Mouse (Mus musculus) adrenal gland, postnatal 10 days (tissue): ENCODE data around the gene Ano8. TPM values are rescaled to one million over a fixed set of nuclear protein-coding genes. Genes with fewer than 3 reads are reported as not detected.
"Not testable (repeated sequence)": the region's sequence is repeated elsewhere in the genome, so short reads cannot be mapped to it uniquely, and the experiment has no call there.

ENCODE experiments used
- DNase-seq: peaks from one replicate; pipeline ENCODE4 v3.0.0; 2021; ENCODE audit warnings: mixed read lengths
- total RNA-seq, 2 experiments: library from RNA; stranded (reverse); gene quantifications; 2 replicates each; pipeline ENCODE4 v1.2.3; 2021

Gene Ano8
- total RNA-seq, 2 experiments from 2014 or later: 14.1 to 21.4 TPM

GRCm38 (mm10) chr8:71437041-71437440 is 48.7 kb downstream of the Ano8 start:
- no peak for DNase-seq

GRCm38 (mm10) chr8:71432935-71433334 is 52.8 kb downstream of the Ano8 start:
- not testable (repeated sequence) for DNase-seq

Other genes with a start within 250 kb of the Ano8 start
- gene Myo9b, start 213.2 kb downstream of the Ano8 start, total RNA-seq: 10 to 100 TPM; 32.3 to 34.2 TPM
- gene Haus8, start 213.0 kb downstream of the Ano8 start, total RNA-seq: 10 to 100 TPM; 17.0 to 20.1 TPM
- 100 to 1,000 TPM; 170 to 185 TPM for gene Use1, start 119.1 kb downstream of the Ano8 start, total RNA-seq
- gene Ocel1, start 114.7 kb downstream of the Ano8 start, total RNA-seq: 10 to 100 TPM; 15.7 to 19.9 TPM
- 10 to 100 TPM; 70.5 to 80.8 TPM for gene Nr2f6, start 104.0 kb downstream of the Ano8 start, total RNA-seq
- gene Ushbp1, start 90.2 kb downstream of the Ano8 start, total RNA-seq: 10 to 100 TPM; 28.6 to 43.1 TPM
- gene Babam1, start 89.1 kb downstream of the Ano8 start, total RNA-seq: 10 to 100 TPM; 85.4 to 97.4 TPM
- gene Ankle1, start 80.0 kb downstream of the Ano8 start, total RNA-seq: 10 to 100 TPM in 1 of 2 experiments, 1 to 10 TPM in 1; 4.9 to 10.1 TPM
- gene Abhd8, start 22.3 kb downstream of the Ano8 start, total RNA-seq: 10 to 100 TPM; 38.8 to 47.5 TPM
- gene Mrpl34, start 21.0 kb downstream of the Ano8 start, total RNA-seq: 100 to 1,000 TPM; 141 to 156 TPM
- 10 to 100 TPM; 46.1 to 48.5 TPM for gene Dda1, start 16.8 kb downstream of the Ano8 start, total RNA-seq
- 10 to 100 TPM; 18.5 to 29.5 TPM for gene Gtpbp3, start 2.1 kb upstream of the Ano8 start, total RNA-seq
- 100 to 1,000 TPM in 1 of 2 experiments, 10 to 100 TPM in 1; 95.1 to 101 TPM for gene Plvap, start 25.8 kb upstream of the Ano8 start, total RNA-seq
- under 1 TPM; 0.15 to 0.42 TPM for gene Ccdc194, start 39.7 kb upstream of the Ano8 start, total RNA-seq
- gene Bst2, start 51.5 kb upstream of the Ano8 start, total RNA-seq: 10 to 100 TPM; 34.5 to 37.3 TPM
- 10 to 100 TPM; 61.9 to 63.5 TPM for gene Mvb12a, start 57.0 kb upstream of the Ano8 start, total RNA-seq
- 1 to 10 TPM; 1.7 to 3.5 TPM for gene Tmem221, start 72.9 kb upstream of the Ano8 start, total RNA-seq
- under 1 TPM; 0.82 to 0.84 TPM for gene Nxnl1, start 80.6 kb upstream of the Ano8 start, total RNA-seq
- 100 to 1,000 TPM in 1 of 2 experiments, 10 to 100 TPM in 1; 97.4 to 118 TPM for gene Slc27a1, start 82.9 kb upstream of the Ano8 start, total RNA-seq
- gene Pgls, start 106.2 kb upstream of the Ano8 start, total RNA-seq: 100 to 1,000 TPM; 233 to 245 TPM
- 1 to 10 TPM; 3.9 to 4.2 TPM for gene Fam129c, start 111.7 kb upstream of the Ano8 start, total RNA-seq
- 10 to 100 TPM; 56.3 to 58.9 TPM for gene Colgalt1, start 125.0 kb upstream of the Ano8 start, total RNA-seq
- 1 to 10 TPM; 3.8 to 7.1 TPM for gene Unc13a, start 185.8 kb upstream of the Ano8 start, total RNA-seq
- 10 to 100 TPM; 18.5 to 25.9 TPM for gene Jak3, start 190.3 kb upstream of the Ano8 start, total RNA-seq
- gene Insl3, start 203.3 kb upstream of the Ano8 start, total RNA-seq: 10 to 100 TPM in 1 of 2 experiments, 1 to 10 TPM in 1; 7.3 to 10.8 TPM
- 1 to 10 TPM; 6.4 to 6.7 TPM for gene B3gnt3, start 215.8 kb upstream of the Ano8 start, total RNA-seq
- 1 to 10 TPM; 4.8 to 8.4 TPM for gene Fcho1, start 239.8 kb upstream of the Ano8 start, total RNA-seq